Mouse (Mus musculus) stomach, embryonic 16.5 days (tissue): ENCODE data around the gene Ubac2. TPM values are rescaled to one million over a fixed set of nuclear protein-coding genes. Genes with fewer than 3 reads are reported as not detected.

Experiments used
- ATAC-seq: fragments of 200-750 bp; cut with Nextera tagmentation; 2 replicates; pipeline ENCODE4 v1.8.0; 2017; ENCODE audit warnings: moderate number of reproducible peaks, moderate TSS enrichment; ENCODE audit not compliant: insufficient read depth, low FRiP score
- H3K27ac ChIP-seq: fragments of 300-500 bp; sonication (generic); 2 replicates; pipeline ENCODE4 v1.5.1; 2014; ENCODE audit warnings: low read length
- H3K27me3 ChIP-seq: fragments of 300-500 bp; sonication (generic); 2 replicates; pipeline ENCODE4 v1.6.1; 2014; ENCODE audit warnings: low read length, control low read depth, mixed read lengths; ENCODE audit not compliant: control insufficient read depth, insufficient read depth
- H3K36me3 ChIP-seq: fragments of 300-500 bp; sonication (generic); 2 replicates; pipeline ENCODE4 v1.6.1; 2014; ENCODE audit warnings: low read length; ENCODE audit not compliant: control insufficient read depth, insufficient read depth
- H3K4me1 ChIP-seq: fragments of 300-500 bp; sonication (generic); 2 replicates; pipeline ENCODE4 v1.6.1; 2014; ENCODE audit warnings: low read length, control low read depth, mixed read lengths; ENCODE audit not compliant: control insufficient read depth, insufficient read depth
- H3K4me2 ChIP-seq: fragments of 300-500 bp; sonication (generic); 2 replicates; pipeline ENCODE4 v1.6.1; 2014; ENCODE audit warnings: low read depth, low read length, mixed read lengths
- H3K4me3 ChIP-seq: fragments of 300-500 bp; sonication (generic); replicated peaks from 2 replicates; pipeline ENCODE4 v1.5.1; 2014; ENCODE audit warnings: mild to moderate bottlenecking, low read length
- H3K9ac ChIP-seq: fragments of 300-500 bp; sonication (generic); 2 replicates; pipeline ENCODE4 v1.6.1; 2014; ENCODE audit warnings: low read length
- H3K9me3 ChIP-seq: fragments of 300-500 bp; sonication (generic); replicated peaks from 2 replicates; pipeline ENCODE4 v1.6.1; 2016; ENCODE audit warnings: low read length, control low read depth; ENCODE audit not compliant: control insufficient read depth
- WGBS: fragments of 180-500 bp; shearing (Covaris S2); extraction: QIAGEN DNeasy Blood & Tissue Kit; methylation state at CpG from one replicate; pipeline ENCODE4 v1.1.7; 2014; 5-methylcytosine and 5-hydroxymethylcytosine counted together
- polyA plus RNA-seq: library from polyadenylated mRNA; unstranded; fragments of >200 nt; fragmentation: Nextera tagmentation; extraction: Ambion mirVana; gene quantifications from 2 replicates; pipeline ENCODE4 v1.2.1, GENCODE M21; 2015

Gene Ubac2
- polyA plus RNA-seq, 1 experiment from 2014 or later, result 54.9 TPM

GRCm38 (mm10) chr14:121957176-121957871 is 78.9 kb downstream of the Ubac2 start:
- Histone ChIP-seq H3K9ac (no peak overlapping the region), H3K4me2 (no peak overlapping the region), H3K4me3 (no peak overlapping the region), H3K27ac (no peak overlapping the region), H3K4me1 (peaks cover 9% of the 10 kb centered on the region), H3K36me3 (no peaks in the 10 kb centered on the region), H3K27me3 (no peaks in the 10 kb centered on the region), H3K9me3 (no peaks in the 10 kb centered on the region)
- ATAC-seq, result no peak
- WGBS, result 83% methylated on average over 10 of the region's 10 CpGs

DNA sequence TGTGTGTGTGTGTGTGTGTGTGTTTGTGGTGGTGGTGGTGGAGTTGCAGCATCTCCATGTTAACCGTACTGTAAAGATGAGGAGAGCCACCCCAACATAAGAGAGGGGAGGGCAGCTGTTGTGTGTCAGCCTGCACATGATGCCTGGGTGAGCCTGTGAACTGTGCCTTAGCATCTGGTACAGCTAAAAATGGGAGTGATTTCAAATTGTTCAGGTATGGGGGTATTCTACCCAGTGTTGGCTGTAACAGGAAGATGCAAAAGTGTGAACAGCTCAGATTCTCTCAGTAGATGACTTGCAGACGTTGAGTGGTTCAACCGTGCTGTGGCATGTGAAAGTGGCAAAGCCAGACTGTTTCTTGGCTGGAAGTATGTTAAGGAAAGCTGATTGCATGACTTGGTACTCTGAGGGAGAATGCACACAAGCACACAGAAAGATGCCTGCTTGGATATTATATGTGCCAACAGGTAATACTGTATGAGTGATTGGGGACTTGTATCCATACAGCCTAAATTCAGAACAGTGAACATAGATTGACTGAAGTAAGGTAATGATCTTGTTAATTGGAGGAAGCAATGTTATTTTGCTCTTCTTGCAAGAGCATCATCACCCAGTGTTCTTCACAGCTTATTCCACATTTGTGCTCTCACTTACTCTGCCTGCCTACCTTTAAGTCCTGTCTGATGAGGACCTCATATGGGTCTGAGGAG is 79.8 kb downstream of the Ubac2 start:
- Histone ChIP-seq H3K36me3 (no peaks in the 10 kb centered on the region), H3K4me2 (no peak overlapping the region), H3K27me3 (no peaks in the 10 kb centered on the region), H3K9me3 (no peaks in the 10 kb centered on the region), H3K27ac (no peak overlapping the region), H3K9ac (no peak overlapping the region), H3K4me1 (peaks cover 10% of the 10 kb centered on the region), H3K4me3 (no peak overlapping the region)
- WGBS, result 81% methylated on average over 3 of the region's 3 CpGs
- ATAC-seq, result no peak

DNA sequence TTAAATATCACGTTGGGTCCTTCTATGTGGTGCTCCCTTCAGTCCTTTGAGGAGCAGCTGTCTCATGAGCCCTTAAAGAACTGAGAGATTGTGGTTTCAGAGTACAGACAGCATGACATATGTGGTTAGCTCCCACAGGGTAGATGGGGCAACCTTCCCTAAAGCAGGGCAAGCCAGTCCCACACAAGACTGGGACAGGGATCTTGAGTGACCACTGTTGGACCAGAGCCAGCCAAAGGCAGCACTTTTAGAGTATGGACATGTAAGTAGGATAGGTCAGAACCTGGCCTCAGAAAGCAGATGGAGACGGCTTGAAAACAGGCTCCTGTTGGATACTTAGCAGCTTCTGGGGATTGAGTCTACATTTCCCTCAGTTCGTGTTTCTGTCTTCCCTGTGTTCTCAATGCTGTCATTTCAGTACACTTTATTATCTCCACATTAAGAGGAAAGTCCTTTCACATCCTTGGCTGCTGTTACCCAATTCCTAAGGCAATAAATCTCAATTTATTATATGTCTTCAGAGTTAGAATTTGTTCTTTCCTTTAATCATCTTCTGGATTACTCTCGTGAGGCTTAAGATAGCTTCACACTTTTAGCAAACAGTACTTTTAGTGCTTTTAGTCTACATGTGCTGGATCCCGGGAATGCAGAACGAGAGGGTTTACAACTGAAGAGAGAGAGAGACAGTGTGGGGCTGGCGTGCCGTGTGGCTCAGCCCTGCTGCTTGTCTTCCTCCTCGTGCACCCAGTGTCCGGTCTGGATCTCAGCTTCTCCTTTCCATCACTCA is 80.5 kb downstream of the Ubac2 start:
- no peak for ATAC-seq
- Histone ChIP-seq H3K4me1 (peaks cover 18% of the 10 kb centered on the region), H3K27me3 (no peaks in the 10 kb centered on the region), H3K4me2 (no peak overlapping the region), H3K36me3 (no peaks in the 10 kb centered on the region), H3K9ac (no peak overlapping the region), H3K27ac (no peak overlapping the region), H3K9me3 (no peaks in the 10 kb centered on the region), H3K4me3 (no peak overlapping the region)
- 55% methylated on average over 10 of the region's 10 CpGs for WGBS

DNA sequence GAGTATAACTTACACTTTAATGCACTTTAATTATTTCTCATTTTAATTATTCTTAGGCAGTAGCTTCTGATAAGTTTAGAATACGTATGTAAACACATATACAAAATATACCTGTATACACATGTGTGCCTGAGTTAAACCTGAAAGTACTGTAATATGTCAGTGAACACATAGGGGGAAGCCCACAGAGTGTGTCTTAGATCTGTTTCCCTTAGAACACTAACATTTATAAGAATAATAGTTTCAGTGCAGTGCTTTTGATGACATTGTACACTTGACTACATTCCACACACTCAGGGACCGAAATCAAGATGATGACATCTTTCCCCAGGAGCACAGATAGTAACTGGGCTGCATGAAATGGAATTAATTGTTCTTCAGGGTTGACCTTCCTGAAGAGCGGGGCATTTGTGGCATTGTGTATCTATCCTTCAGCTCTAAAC is 81.1 kb downstream of the Ubac2 start:
- Histone ChIP-seq H3K27me3 (no peaks in the 10 kb centered on the region), H3K9me3 (no peaks in the 10 kb centered on the region), H3K9ac (no peak overlapping the region), H3K4me2 (no peak overlapping the region), H3K27ac (no peak overlapping the region), H3K36me3 (no peaks in the 10 kb centered on the region), H3K4me1 (peaks cover 20% of the 10 kb centered on the region), H3K4me3 (no peak overlapping the region)
- no peak for ATAC-seq
- 89% methylated on average over 3 of the region's 3 CpGs for WGBS

DNA sequence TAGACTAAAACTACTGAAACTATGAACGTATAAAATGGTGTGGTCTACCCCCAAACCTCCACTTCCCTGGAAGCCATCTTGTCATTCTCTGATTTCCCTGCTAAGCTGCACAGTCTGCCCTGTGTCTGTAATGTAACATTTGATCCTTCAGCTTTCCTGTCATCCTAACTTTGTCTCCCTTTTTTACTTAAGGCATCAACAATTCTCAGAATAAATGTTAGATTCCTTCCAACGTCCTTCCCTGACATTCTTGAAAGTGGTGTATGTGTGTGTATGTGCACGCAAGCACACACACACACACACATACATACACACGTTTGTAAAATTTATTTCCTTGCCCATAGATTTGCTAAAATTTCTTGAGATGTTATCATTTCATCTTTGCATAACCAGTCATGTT is 81.6 kb downstream of the Ubac2 start:
- Histone ChIP-seq H3K4me3 (no peak overlapping the region), H3K27me3 (no peaks in the 10 kb centered on the region), H3K9me3 (no peaks in the 10 kb centered on the region), H3K4me2 (no peak overlapping the region), H3K36me3 (no peaks in the 10 kb centered on the region), H3K27ac (no peak overlapping the region), H3K4me1 (peaks cover 20% of the 10 kb centered on the region), H3K9ac (no peak overlapping the region)
- no peak for ATAC-seq
- WGBS, result 78% methylated on average over 4 of the region's 4 CpGs

DNA sequence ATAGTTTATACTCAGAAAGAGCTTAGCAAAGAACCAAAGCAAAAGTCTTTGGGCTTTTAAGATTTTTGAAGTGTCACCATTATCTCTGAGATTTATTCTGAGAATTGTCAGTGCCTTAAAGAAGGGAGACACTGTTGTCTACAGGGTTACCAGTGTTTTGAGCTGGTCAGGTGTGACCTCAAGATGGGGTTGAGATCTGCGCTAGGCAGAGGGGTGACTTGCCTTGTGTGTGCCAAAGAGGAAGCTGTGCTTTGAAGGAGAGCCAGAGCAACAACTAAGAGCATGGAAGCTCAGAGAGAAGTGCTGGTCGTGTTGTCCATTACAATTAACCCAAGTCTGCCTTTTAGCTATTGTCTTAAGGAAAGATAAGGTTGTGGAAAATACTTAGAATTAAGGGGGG is 82.1 kb downstream of the Ubac2 start:
- ATAC-seq, result no peak

GRCm38 (mm10) chr14:121960997-121961396 is 82.6 kb downstream of the Ubac2 start:
- Histone ChIP-seq H3K4me2 (no peak overlapping the region), H3K4me1 (peaks cover 20% of the 10 kb centered on the region), H3K27ac (no peak overlapping the region), H3K9ac (no peak overlapping the region), H3K4me3 (no peak overlapping the region), H3K27me3 (no peaks in the 10 kb centered on the region), H3K36me3 (no peaks in the 10 kb centered on the region), H3K9me3 (no peaks in the 10 kb centered on the region)
- ATAC-seq, result no peak
- WGBS, result 30% methylated on average over 6 of the region's 6 CpGs

More for the DNA sequence above, 82.1 kb downstream of the Ubac2 start:
- no peaks in the 10 kb centered on the region for H3K9me3 ChIP-seq
- H3K4me2 ChIP-seq, result no peak overlapping the region
- no peaks in the 10 kb centered on the region for H3K27me3 ChIP-seq
- no peak overlapping the region for H3K4me3 ChIP-seq
- H3K9ac ChIP-seq, result no peak overlapping the region
- WGBS, result 84% methylated on average over 2 of the region's 2 CpGs
- no peak overlapping the region for H3K27ac ChIP-seq
- H3K4me1 ChIP-seq, result peaks cover 20% of the 10 kb centered on the region
- H3K36me3 ChIP-seq, result no peaks in the 10 kb centered on the region

DNA sequence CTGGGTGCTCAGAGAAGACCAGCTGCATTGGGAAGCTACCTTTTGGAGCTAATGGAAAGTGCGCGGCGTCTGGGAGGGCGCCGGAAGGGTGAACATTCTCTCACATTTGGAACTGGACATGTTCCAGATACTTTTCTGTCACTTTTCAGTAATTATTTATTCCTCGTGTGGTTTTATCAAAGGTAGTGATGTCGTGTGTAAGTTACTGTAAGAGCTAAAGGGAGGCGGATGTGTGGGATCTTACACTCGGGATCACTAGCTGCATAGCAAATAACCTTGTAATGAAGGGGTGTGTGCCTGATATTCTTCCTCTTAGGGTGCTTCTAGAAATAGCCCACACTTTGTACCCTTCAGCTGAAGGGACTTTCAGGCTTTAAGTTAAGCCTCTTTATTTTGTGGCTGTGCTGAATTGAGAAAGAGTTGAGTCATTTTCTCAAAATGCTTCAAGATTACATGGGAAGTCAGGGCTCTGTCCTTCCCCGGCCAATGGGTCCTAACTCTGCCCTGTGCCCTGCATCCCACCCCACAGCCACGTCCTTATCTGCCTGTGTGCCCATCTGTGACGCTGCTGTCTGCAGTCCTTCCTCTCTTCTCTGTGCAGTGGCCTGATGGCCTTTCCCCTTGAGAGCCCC is 83.2 kb downstream of the Ubac2 start:
- H3K27ac ChIP-seq, result peak overlapping the region; percentile 64; the same call in 1 of the 2 replicates
- H3K4me3 ChIP-seq, result no peak overlapping the region
- no peaks in the 10 kb centered on the region for H3K9me3 ChIP-seq
- H3K36me3 ChIP-seq, result no peaks in the 10 kb centered on the region
- no peak for ATAC-seq
- 0 out of 2 replicates have a peak overlapping the region, but pooled peaks have one; percentile 9 for H3K4me2 ChIP-seq
- 58% methylated on average over 12 of the region's 12 CpGs for WGBS
- peaks cover 20% of the 10 kb centered on the region for H3K4me1 ChIP-seq
- H3K27me3 ChIP-seq, result no peaks in the 10 kb centered on the region
- H3K9ac ChIP-seq, result no peak overlapping the region
